Comparison of ENCODE assay signal across 20 mouse cellular contexts in the genomic region with DNA sequence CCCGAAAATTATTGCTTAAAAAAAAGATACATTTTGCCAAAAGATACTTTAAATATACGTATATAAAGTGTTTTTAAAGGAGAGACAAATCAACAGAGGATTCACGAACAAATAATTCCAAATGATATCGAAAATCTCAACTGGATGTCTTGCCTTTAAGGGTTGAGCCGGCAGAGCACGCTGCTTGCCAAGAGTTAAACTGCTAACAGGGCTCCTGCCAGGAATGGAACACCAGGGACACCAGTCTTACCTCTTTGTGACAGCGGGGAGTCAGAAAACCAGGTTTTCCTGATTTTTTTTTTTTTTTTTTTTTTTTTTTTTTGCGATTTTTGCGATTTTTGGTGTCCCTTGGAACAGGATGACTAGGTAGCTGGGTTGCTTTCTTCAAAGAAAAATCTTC. TPM values are rescaled to one million over a fixed set of nuclear protein-coding genes. Genes with fewer than 3 reads are reported as not detected.
DNase-seq lines count a peak whose midpoint lies in the region; ATAC-seq and TF ChIP-seq lines count a peak whose summit lies in the region.
"Had no signal": no experiment of that assay in that cellular context is flagged by ENCODE, and none has a peak within 500 bp of the region (broad histone marks: within the 10 kb centered on the region; RNA-seq: fewer than 3 reads in every experiment).

No protein-coding gene starts in this region.

- H3K4me3 ChIP-seq in midbrain, embryonic 13.5 days (replicated peaks): peak overlapping the region; percentile 55
- H3K4me3 ChIP-seq in midbrain, embryonic 11.5 days (ENCODE audit: low read depth, low read length): no peak overlapping the region
- no peak overlapping the region for H3K4me3 ChIP-seq in forebrain, embryonic 16.5 days (replicated peaks; ENCODE audit: low read length)
- H3K4me3 ChIP-seq in hindbrain, postnatal 0 days (ENCODE audit: low read length): 0 out of 2 replicates have a peak overlapping the region, but pooled peaks have one; percentile 35
- no peak overlapping the region for H3K4me3 ChIP-seq in lung, adult 2 months (replicated peaks; ENCODE audit: extremely low read depth, low read depth, low read length)
- H3K4me3 ChIP-seq: heart, embryonic 15.5 days; kidney, embryonic 15.5 days had no signal

- H3K36me3 ChIP-seq in midbrain, embryonic 13.5 days: no peaks in the 10 kb centered on the region
- H3K36me3 ChIP-seq in midbrain, embryonic 11.5 days (ENCODE audit: control insufficient read depth, insufficient read depth, low read length): no peaks in the 10 kb centered on the region
- H3K36me3 ChIP-seq in forebrain, embryonic 16.5 days (ENCODE audit: control insufficient read depth, insufficient read depth): no peaks in the 10 kb centered on the region
- no peaks in the 10 kb centered on the region for H3K36me3 ChIP-seq in hindbrain, postnatal 0 days (ENCODE audit: insufficient read depth, low read length)
- H3K36me3 ChIP-seq: heart, embryonic 15.5 days; kidney, embryonic 15.5 days had no signal

- peak overlapping the region; percentile 54; the same call in 1 of the 2 replicates for H3K9ac ChIP-seq in midbrain, embryonic 13.5 days (replicated peaks)
- no peak overlapping the region for H3K9ac ChIP-seq in midbrain, embryonic 11.5 days (ENCODE audit: low read length)
- H3K9ac ChIP-seq in forebrain, embryonic 16.5 days (replicated peaks; ENCODE audit: low read depth, low read length): no peak overlapping the region
- H3K9ac ChIP-seq in hindbrain, postnatal 0 days (replicated peaks; ENCODE audit: low read length): no peak overlapping the region; the same call in 1 of the 2 replicates
- H3K9ac ChIP-seq: heart, embryonic 15.5 days; kidney, embryonic 15.5 days had no signal

- H3K27me3 ChIP-seq in midbrain, embryonic 13.5 days: peaks cover 65% of the 10 kb centered on the region
- H3K27me3 ChIP-seq in midbrain, embryonic 11.5 days (ENCODE audit: control insufficient read depth, insufficient read depth, low read length): peaks cover 59% of the 10 kb centered on the region
- peaks cover 18% of the 10 kb centered on the region for H3K27me3 ChIP-seq in forebrain, embryonic 16.5 days (replicated peaks; ENCODE audit: control insufficient read depth, insufficient read depth, low read length)
- H3K27me3 ChIP-seq in hindbrain, postnatal 0 days (ENCODE audit: insufficient read depth, low read length): peaks cover 17% of the 10 kb centered on the region

- H3K9me3 ChIP-seq in midbrain, embryonic 13.5 days: no peaks in the 10 kb centered on the region
- H3K9me3 ChIP-seq in midbrain, embryonic 11.5 days (ENCODE audit: control insufficient read depth, low read length): no peaks in the 10 kb centered on the region
- no peaks in the 10 kb centered on the region for H3K9me3 ChIP-seq in forebrain, embryonic 16.5 days (ENCODE audit: control insufficient read depth, low read length)
- no peaks in the 10 kb centered on the region for H3K9me3 ChIP-seq in hindbrain, postnatal 0 days (ENCODE audit: low read length)
- H3K9me3 ChIP-seq: heart, embryonic 15.5 days; kidney, embryonic 15.5 days had no signal

- peaks cover 19% of the 10 kb centered on the region for H3K4me1 ChIP-seq in midbrain, embryonic 13.5 days (replicated peaks)
- peaks cover 13% of the 10 kb centered on the region; the same call in 1 of the 2 replicates for H3K4me1 ChIP-seq in midbrain, embryonic 11.5 days (ENCODE audit: control insufficient read depth, insufficient read depth, low read length)
- H3K4me1 ChIP-seq in forebrain, embryonic 16.5 days (replicated peaks; ENCODE audit: control insufficient read depth, insufficient read depth, low read length): peaks cover 29% of the 10 kb centered on the region
- H3K4me1 ChIP-seq in hindbrain, postnatal 0 days (ENCODE audit: insufficient read depth, low read length): no peaks in the 10 kb centered on the region; the same call in 1 of the 2 replicates
- H3K4me1 ChIP-seq in lung, adult 2 months (ENCODE audit: control insufficient read depth, insufficient read depth, low read length): no peaks in the 10 kb centered on the region
- H3K4me1 ChIP-seq: heart, embryonic 15.5 days had no signal

- TF ChIP-seq POLR2A in lung, adult 2 months (IDR thresholded peaks at IDR 0.05; ENCODE audit: borderline replicate concordance, extremely low read depth, low read depth, low read length): no peak

- ATAC-seq in midbrain, embryonic 13.5 days: no peak
- no peak for ATAC-seq in midbrain, embryonic 11.5 days (ENCODE audit: low FRiP score)
- ATAC-seq in forebrain, embryonic 16.5 days: no peak
- no peak for ATAC-seq in hindbrain, postnatal 0 days
- ATAC-seq: CD4-positive, CD25-positive, alpha-beta regulatory T cell, adult 4 months; inflammation-experienced regulatory T-cells, adult 6 months had no signal

- H3K4me2 ChIP-seq in midbrain, embryonic 13.5 days (replicated peaks): peak overlapping the region; percentile 66
- H3K4me2 ChIP-seq in midbrain, embryonic 11.5 days: no peak overlapping the region
- H3K4me2 ChIP-seq in forebrain, embryonic 16.5 days (ENCODE audit: low read length): peak overlapping the region; percentile 31
- peak overlapping the region; percentile 42 for H3K4me2 ChIP-seq in hindbrain, postnatal 0 days (ENCODE audit: low read depth, low read length)
- H3K4me2 ChIP-seq: heart, embryonic 15.5 days; kidney, embryonic 15.5 days had no signal

- no peak; the same call in 1 of the 2 replicates for TF ChIP-seq CTCF in hindbrain, postnatal 0 days (IDR thresholded peaks at IDR 0.05; ENCODE audit: low read depth)
- no peak for TF ChIP-seq CTCF in lung, adult 2 months (IDR thresholded peaks at IDR 0.05; ENCODE audit: insufficient read depth, low read length)

- DNase-seq in midbrain, embryonic 11.5 days (ENCODE audit: low spot score, missing footprints): no peak
- DNase-seq in hindbrain, postnatal 0 days (ENCODE audit: low spot score): peak; percentile 51
- no peak for DNase-seq in kidney, adult 18-20 months
- DNase-seq in lung, adult 2 months: no peak
- no peak for DNase-seq in layer of hippocampus, postnatal 25 days (ENCODE audit: extremely low spot score in 1 of 2, low spot score in 1 of 2)
- DNase-seq: adrenal gland, adult 8-10 months; cerebellum, adult 8-10 months; heart, adult 11 months; liver; lung, adult 18-20 months had no signal

- H3K27ac ChIP-seq in midbrain, embryonic 13.5 days: peak overlapping the region; percentile 97
- H3K27ac ChIP-seq in midbrain, embryonic 11.5 days (ENCODE audit: low read depth, low read length): no peak overlapping the region
- no peak overlapping the region; the same call in 1 of the 2 replicates for H3K27ac ChIP-seq in forebrain, embryonic 16.5 days (ENCODE audit: low read length)
- H3K27ac ChIP-seq in hindbrain, postnatal 0 days: no peak overlapping the region
- H3K27ac ChIP-seq: heart, embryonic 15.5 days; kidney, embryonic 15.5 days; macrophage had no signal

- 3% methylated on average over 9 of the region's 9 CpGs for WGBS in midbrain, embryonic 13.5 days
- 3% methylated on average over 9 of the region's 9 CpGs for WGBS in midbrain, embryonic 11.5 days
- 4% methylated on average over 9 of the region's 9 CpGs for WGBS in forebrain, embryonic 16.5 days
- 1% methylated on average over 9 of the region's 9 CpGs for whole genome bisulfite sequencing in hindbrain, postnatal 0 days
- WGBS in lung, adult 2 months: 5% methylated on average over 9 of the region's 9 CpGs

RNA-seq across cellular contexts. Expression of a gene that starts 6.5 kb away (rescaled TPM):
- polyA plus RNA-seq in midbrain, embryonic 13.5 days (2015; fragmentation: Nextera tagmentation; extraction: Ambion mirVana): 76.8 and 92.2 TPM in 2 replicates
- 35.5 and 39.0 TPM in 2 replicates for polyA plus RNA-seq in midbrain, embryonic 11.5 days (2014; fragmentation: Nextera tagmentation; extraction: Ambion mirVana)
- 40.5 and 52.7 TPM in 2 replicates for polyA plus RNA-seq in forebrain, embryonic 16.5 days (2015; fragmentation: Nextera tagmentation; extraction: Ambion mirVana)
- total RNA-seq in hindbrain, postnatal 0 days (2014; rRNA removed): 132 and 177 TPM in 2 replicates
- polyA plus RNA-seq in hindbrain, postnatal 0 days (2015; fragmentation: Nextera tagmentation; extraction: Ambion mirVana): 109 and 115 TPM in 2 replicates
- not detected in 2 replicates for polyA plus RNA-seq in lung, adult 2 months (2012; rRNA removed)
- total RNA-seq in layer of hippocampus, postnatal 25 days (2021): 10 to 100 TPM; 13.2 to 14.8 TPM
- total RNA-seq: gastrocnemius, adult 18-20 months; MEL had no signal
- polyA plus RNA-seq: CD4-positive, CD25-positive, alpha-beta regulatory T cell, adult 4 months; inflammation-experienced regulatory T-cells, adult 6 months; kidney, embryonic 15.5 days; macrophage; urinary bladder, adult 2 months had no signal

Comparison
In these comparisons a context has a peak if more than half of its experiments do, and no peak if none do; other contexts are left out.
1. H3K4me3 ChIP-seq: peak in midbrain, embryonic 13.5 days (single experiment) and hindbrain, postnatal 0 days (single experiment); none in midbrain, embryonic 11.5 days (single experiment), forebrain, embryonic 16.5 days (single experiment) and lung, adult 2 months (single experiment).
2. RNA of a gene that starts 6.5 kb away (polyA plus RNA-seq): 109 to 115 TPM in hindbrain, postnatal 0 days, 76.8 to 92.2 TPM in midbrain, embryonic 13.5 days, 40.5 to 52.7 TPM in forebrain, embryonic 16.5 days and 35.5 to 39.0 TPM in midbrain, embryonic 11.5 days; not detected in lung, adult 2 months; every median in the first group is over 10 times any median in the second.